Mouse (Mus musculus) left cerebral cortex, adult 2 months (tissue): Measurements from ENCODE around the gene Dcun1d4. TPM values are rescaled to one million over a fixed set of nuclear protein-coding genes. Genes with fewer than 3 reads are reported as not detected.
"Not testable (repeated sequence)": the region's sequence is repeated elsewhere in the genome, so short reads cannot be mapped to it uniquely, and the experiment has no call there.

Source experiments
- DNase-seq, 2 experiments: peaks; one replicate each; pipeline ENCODE4 v3.0.0; 2021 to 2022; ENCODE audit warnings: low spot score in 2 of 2, mixed read lengths in 1 of 2; ENCODE audit errors: extremely low spot score in 1 of 2
- H3K27ac ChIP-seq: fragments of 200-600 bp; 2 replicates; pipeline ENCODE4 v1.8.1; 2022
- H3K4me3 ChIP-seq: fragments of 200-600 bp; 2 replicates; pipeline ENCODE4 v1.8.1; 2022
- CTCF ChIP-seq: fragments of 200-600 bp; IDR thresholded peaks from 2 replicates; pipeline ENCODE4 v1.8.1; 2022; ENCODE audit warnings: antibody characterized with exemption, mild to moderate bottlenecking, moderate library complexity
- intact Hi-C: fragments of 180-260 bp; cut with DNase I; formaldehyde crosslinking; loops from one replicate; pipeline ENCODE4 v1.15.1; 2025
- long read RNA-seq, 2 experiments: library from polyadenylated mRNA; stranded (forward); transcript quantifications; one replicate each; pipeline ENCODE4 v2.0.0; 2021; ENCODE audit warnings: borderline mapping rate in 2 of 2
- total RNA-seq, 2 experiments: library from RNA; stranded (reverse); gene quantifications; 2 replicates each; pipeline ENCODE4 v1.2.3; 2021

Dcun1d4 gene
- 100 to 1,000 TPM; 122 to 125 TPM for total RNA-seq
- long read RNA-seq, experiment 1, full-length matches to known transcripts: 110 of 153 reads
- long read RNA-seq, experiment 1, partial matches to known transcripts: 11 of 153 reads
- long read RNA-seq, experiment 1, other reads (novel, unspliced or antisense): 32 of 153 reads
- long read RNA-seq, experiment 2, full-length matches to known transcripts: 94 of 128 reads
- long read RNA-seq, experiment 2, partial matches to known transcripts: 5 of 128 reads
- long read RNA-seq, experiment 2, other reads (novel, unspliced or antisense): 29 of 128 reads

DNA sequence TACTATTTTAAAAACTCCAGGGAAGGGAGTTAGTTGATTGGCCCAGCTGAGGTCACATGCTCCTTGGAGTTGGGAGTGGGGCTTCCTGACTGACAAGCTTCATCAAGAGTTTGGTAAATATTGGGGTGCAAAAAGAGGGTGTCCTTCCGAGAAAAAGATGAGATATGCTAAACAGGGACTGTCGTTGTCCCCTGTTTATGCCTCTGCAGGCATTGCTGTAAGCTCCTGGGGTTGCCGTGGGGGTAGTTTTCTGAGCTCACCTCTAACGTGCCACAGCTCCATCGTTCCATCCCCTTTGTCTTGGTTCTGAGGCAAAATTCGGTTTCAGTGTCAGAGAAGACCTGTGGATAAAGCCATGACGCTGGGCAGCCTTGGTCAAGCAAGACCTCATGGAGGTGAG, at the start of gene Dcun1d4:
Gene Dcun1d4, plus strand, starts transcription at position 301 of the 400 bp plus-strand sequence.
- no peak for DNase-seq
- intact Hi-C loops: no loop called here
- no peak for TF ChIP-seq CTCF
- Histone ChIP-seq H3K27ac (no peak within 1 kb of the TSS), H3K4me3 (no peak within 1 kb of the TSS)

GRCm38 (mm10) chr5:73431581-73431980, 49.2 kb upstream of the Dcun1d4 start:
- Histone ChIP-seq H3K27ac (no peak overlapping the region), H3K4me3 (no peak overlapping the region)
- peak; percentile 82 to 88 for DNase-seq
- intact Hi-C loops: loop anchor here (1.0 to 5.0 kb wide), 4 partner anchors 107 to 1731 kb away; no protein-coding TSS in a partner anchor
- TF ChIP-seq CTCF: peak; percentile 88

- intact Hi-C loops: loop anchor here (5.0 kb wide), 1 partner anchor 1729 kb away; no protein-coding TSS in a partner anchor
- no peak for TF ChIP-seq CTCF
- DNase-seq: no peak
- Histone ChIP-seq H3K4me3 (no peak overlapping the region), H3K27ac (no peak overlapping the region)
Measured at GRCm38 (mm10) chr5:73432805-73433204, 48.0 kb upstream of the Dcun1d4 start.

DNA sequence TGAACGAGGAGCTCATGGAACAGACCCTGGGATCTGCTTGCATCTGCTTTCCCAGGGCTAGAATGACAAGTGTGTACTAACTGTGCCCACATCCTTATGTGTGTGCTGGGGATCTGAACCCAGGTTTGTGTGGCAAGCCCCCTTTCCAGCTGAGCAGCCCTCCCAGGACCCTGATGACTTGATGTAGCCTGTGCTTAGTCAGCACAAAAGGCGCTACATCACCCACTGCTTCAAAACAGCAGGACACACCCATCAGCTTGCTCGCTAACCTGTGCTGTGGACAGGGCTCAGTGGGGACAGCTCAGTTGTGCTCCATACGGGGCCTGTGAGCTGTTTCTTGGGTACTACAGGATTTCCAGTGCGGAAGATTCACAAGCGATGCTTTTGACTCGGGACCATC, 46.0 kb upstream of the Dcun1d4 start:
- no peak for TF ChIP-seq CTCF
- intact Hi-C loops: loop anchor here (5.0 kb wide), 1 partner anchor 1728 kb away; no protein-coding TSS in a partner anchor
- Histone ChIP-seq H3K27ac (no peak overlapping the region), H3K4me3 (no peak overlapping the region)
- DNase-seq: no peak

GRCm38 (mm10) chr5:73442176-73442575, 38.6 kb upstream of the Dcun1d4 start:
- no peak for TF ChIP-seq CTCF
- H3K27ac ChIP-seq: no peak overlapping the region
- no peak for DNase-seq
- intact Hi-C loops: no loop called here
- H3K4me3 ChIP-seq: no peak overlapping the region

DNA sequence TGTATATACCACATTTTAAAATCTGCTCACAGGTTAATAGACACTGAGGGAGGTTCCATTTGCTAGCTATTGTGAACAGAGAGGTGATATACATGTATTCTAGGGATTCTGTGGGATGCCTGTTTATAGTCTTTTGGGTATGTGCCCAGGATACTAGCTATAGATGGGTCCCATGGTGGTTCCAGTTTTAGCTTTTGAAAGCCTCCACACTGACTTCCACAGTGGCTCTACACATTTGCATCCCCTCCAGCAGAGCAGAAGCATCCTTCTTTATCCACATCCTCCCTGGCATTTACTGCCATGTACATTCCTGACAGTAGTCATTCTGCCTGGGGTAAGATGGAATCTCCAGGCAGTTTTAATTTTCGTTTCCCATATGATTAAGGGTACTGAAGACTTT, 30.5 kb upstream of the Dcun1d4 start:
- no peak for TF ChIP-seq CTCF
- DNase-seq: no peak

DNA sequence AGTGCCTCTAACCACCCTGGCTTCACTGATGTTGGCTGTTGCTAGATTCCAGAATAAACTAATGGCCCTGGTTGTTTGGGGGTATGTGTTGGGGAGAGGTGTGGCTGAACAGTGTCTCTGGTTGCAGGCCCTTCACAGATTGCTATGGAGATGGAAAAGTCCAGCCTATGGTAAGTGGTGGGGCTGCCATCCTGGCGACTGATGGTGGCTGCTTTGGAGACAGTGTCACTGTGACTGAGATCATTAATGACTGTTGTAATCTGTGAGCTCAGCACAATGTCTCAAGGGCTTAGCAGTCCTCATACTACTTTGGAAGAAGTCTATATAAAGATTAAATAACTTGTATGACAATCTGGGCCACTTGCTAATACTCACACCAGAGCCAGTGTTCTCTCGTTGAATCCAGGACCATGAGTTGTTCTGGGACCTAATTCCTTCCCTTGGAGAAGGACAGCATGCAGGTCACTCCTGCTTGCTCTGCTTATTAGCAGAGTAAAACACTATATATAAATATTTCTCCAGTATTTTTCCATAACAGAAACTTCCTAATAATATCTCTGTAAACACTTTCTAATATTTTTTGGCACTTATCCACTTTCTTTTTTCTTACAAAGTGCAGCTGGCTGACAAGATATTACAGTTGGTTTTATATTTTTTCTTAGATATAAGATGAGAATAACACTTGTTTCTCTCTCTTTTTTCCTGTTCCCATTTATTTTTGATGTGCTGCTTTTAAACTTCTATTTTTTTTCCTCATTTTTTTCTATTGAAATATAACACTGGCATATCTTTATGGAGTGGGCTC, 26.1 kb upstream of the Dcun1d4 start:
- DNase-seq: no peak

More for the DNA sequence above, 30.5 kb upstream of the Dcun1d4 start:
- Histone ChIP-seq H3K27ac (no peak overlapping the region), H3K4me3 (no peak overlapping the region)
- intact Hi-C loops: no loop called here

DNA sequence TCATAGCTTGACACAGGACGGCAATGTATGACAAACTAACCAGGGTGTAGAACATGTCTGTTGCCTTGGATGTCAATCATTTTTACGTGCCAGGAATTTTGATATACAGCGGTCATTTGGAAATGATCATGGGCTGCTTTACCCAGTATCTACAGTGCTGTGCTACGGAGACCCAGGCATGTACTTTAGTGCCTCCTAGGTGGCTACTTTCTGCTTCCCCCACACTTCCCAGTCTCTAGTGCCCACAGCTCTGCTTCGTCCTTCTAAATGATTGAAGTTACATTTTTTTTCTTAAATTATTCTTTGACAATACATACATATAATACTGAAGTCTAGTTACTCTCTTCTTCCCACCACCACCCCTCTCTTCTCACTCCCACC, 25.5 kb upstream of the Dcun1d4 start:
- intact Hi-C loops: no loop called here
- no peak overlapping the region for H3K4me3 ChIP-seq
- no peak for TF ChIP-seq CTCF
- H3K27ac ChIP-seq: no peak overlapping the region
- DNase-seq: no peak

More for the DNA sequence above, 26.1 kb upstream of the Dcun1d4 start:
- intact Hi-C loops: no loop called here
- H3K4me3 ChIP-seq: no peak overlapping the region
- no peak for TF ChIP-seq CTCF
- no peak overlapping the region for H3K27ac ChIP-seq

DNA sequence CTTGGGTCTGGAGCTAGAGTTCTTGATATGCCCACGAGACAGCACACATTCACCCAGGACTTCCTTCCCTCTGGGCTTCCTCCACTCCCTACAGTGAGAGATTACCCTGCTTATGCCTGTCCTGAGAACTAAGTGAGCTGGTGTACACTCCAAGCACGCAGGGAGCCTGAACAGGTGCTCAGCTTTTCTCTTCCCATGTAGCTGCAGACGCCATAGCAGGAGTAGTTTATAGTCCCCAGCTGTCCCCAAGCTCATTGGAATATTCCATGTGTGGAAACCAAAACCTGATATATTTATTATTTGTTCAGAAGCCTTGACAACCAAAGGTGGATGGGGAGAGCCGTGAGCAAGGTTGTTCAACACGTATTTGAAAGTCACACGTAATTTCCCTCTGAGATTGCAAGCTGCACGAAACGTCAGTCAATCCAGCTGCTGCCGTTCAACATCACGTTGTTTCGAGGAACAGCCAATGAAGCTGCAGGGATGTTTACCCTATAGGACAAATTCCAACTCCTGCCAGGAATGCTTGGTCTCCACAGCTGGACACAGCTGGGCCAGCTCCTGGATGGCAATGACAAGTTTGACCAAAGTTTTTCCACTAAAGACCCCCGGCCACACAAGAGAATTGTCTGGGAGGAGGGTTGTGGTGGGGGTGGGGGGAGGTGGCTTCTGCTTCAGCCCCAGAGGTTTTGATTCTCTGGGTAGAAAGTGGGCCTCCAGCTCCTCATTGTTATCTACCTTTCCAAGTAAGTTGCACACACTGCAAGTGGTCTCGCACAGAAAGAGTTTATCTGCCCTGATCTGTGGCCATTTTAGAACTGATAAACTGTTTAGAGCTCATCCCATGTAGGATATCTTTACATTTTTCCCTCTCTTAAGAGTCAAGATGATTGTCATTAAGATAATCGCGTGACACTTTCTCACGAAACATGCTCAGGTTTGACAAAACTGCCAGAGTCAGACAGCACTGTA, 12.1 kb upstream of the Dcun1d4 start:
- TF ChIP-seq CTCF: no peak
- Histone ChIP-seq H3K4me3 (no peak overlapping the region), H3K27ac (no peak overlapping the region)
- no peak for DNase-seq
- intact Hi-C loops: no loop called here

GRCm38 (mm10) chr5:73474412-73475405, 6.1 kb upstream of the Dcun1d4 start:
- Histone ChIP-seq H3K27ac (no peak overlapping the region), H3K4me3 (no peak overlapping the region)
- no peak for TF ChIP-seq CTCF
- intact Hi-C loops: no loop called here
- no peak for DNase-seq

- no peak for TF ChIP-seq CTCF
Measured at GRCm38 (mm10) chr5:73481401-73481800, 601 bp downstream of the Dcun1d4 start.

DNA sequence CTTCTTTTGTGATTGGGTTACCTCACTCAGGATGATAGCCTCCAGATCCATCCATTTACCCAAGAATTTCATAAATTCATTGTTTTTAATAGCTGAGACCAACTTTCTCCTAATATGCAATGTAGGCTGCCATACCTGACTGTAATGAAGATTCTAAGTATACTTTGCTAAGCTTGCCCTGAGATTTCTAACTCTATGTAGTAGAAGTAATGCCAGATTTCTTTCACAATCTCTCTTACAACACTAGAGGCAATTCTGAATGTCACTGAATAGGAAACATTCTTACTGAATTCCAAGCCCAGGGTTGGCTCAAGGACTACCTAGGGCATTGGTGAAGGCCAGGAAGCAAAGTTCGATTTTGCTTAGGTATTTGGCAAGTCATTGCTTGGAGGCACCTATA, 1.6 kb downstream of the Dcun1d4 start:
- DNase-seq, H3K27ac ChIP-seq, H3K4me3 ChIP-seq, intact Hi-C loops: not testable (repeated sequence)

More at GRCm38 (mm10) chr5:73481401-73481800, 601 bp downstream of the Dcun1d4 start:
- Histone ChIP-seq H3K27ac (no peak overlapping the region), H3K4me3 (no peak overlapping the region)
- DNase-seq: no peak
- intact Hi-C loops: no loop called here
